Mouse (Mus musculus): ENCODE measurements at regions not wholly inside any gene's neighbourhood (a gene's known extent, or its start where the extent isn't known, plus 50 kb on each side); places are given as distances from the start of the nearest gene placed in this dataset.
A peak's percentile ranks its signal among the peaks of the same experiment; 100 is the strongest.
"Not testable (repeated sequence)": the region's sequence is repeated elsewhere in the genome, so short reads cannot be mapped to it uniquely, and the experiment has no call there.

GRCm38 (mm10) chr3:84390769-84391168, 84.1 kb upstream of the Trim2 start:
- no peak for DNase-seq (ENCODE audit: low spot score)

GRCm38 (mm10) chr3:84388486-84388885, 81.8 kb upstream of the Trim2 start:
- DNase-seq (ENCODE audit: low spot score) = no peak

GRCm38 (mm10) chr3:84385656-84386055, 79.0 kb upstream of the Trim2 start:
- no peak for DNase-seq (ENCODE audit: low spot score)

GRCm38 (mm10) chr3:84383559-84383958, 76.9 kb upstream of the Trim2 start:
- no peak for DNase-seq (ENCODE audit: low spot score)

- DNase-seq (ENCODE audit: low spot score) = not testable (repeated sequence)
Observed at GRCm38 (mm10) chr3:84383038-84383437, 76.4 kb upstream of the Trim2 start.

GRCm38 (mm10) chr3:84382006-84382405, 75.3 kb upstream of the Trim2 start:
- no peak for DNase-seq (ENCODE audit: low spot score)

- no peak for DNase-seq (ENCODE audit: low spot score)
Observed at GRCm38 (mm10) chr3:84378987-84379556, 72.4 kb upstream of the Trim2 start.

GRCm38 (mm10) chr3:84376510-84376909, 69.8 kb upstream of the Trim2 start:
- peak; percentile 47 for DNase-seq (ENCODE audit: low spot score)

- no peak for DNase-seq (ENCODE audit: low spot score)
Observed at GRCm38 (mm10) chr3:84375832-84376231, 69.2 kb upstream of the Trim2 start.

- DNase-seq (ENCODE audit: low spot score) = no peak
Observed at GRCm38 (mm10) chr3:84371842-84372241, 65.2 kb upstream of the Trim2 start.

GRCm38 (mm10) chr3:84367145-84367740, 60.6 kb upstream of the Trim2 start:
- no peak for DNase-seq (ENCODE audit: low spot score)

GRCm38 (mm10) chr3:84358672-84359071, 52.0 kb upstream of the Trim2 start:
- DNase-seq (ENCODE audit: low spot score) = no peak

GRCm38 (mm10) chr3:84356690-84357014, 50.0 kb upstream of the Trim2 start:
- DNase-seq (ENCODE audit: low spot score) = no peak
